Mouse (Mus musculus) cerebellum, adult 2 months (tissue): Measurements from ENCODE around the gene H6pd.

Experiments
- CTCF ChIP-seq: fragments of 200-500 bp; IDR thresholded peaks from 2 replicates; pipeline ENCODE4 v1.5.1; 2011; ENCODE audit warnings: low read depth, mild to moderate bottlenecking, control low read depth, low read length, moderate library complexity, borderline replicate concordance; ENCODE audit not compliant: insufficient read depth
- POLR2A ChIP-seq: fragments of 200-500 bp; IDR thresholded peaks from 2 replicates; pipeline ENCODE4 v1.6.1; 2011; ENCODE audit warnings: low read length, control low read depth, borderline replicate concordance; ENCODE audit not compliant: insufficient read depth

- TF ChIP-seq CTCF (no peak), POLR2A (no peak)
Observed at GRCm38 (mm10) chr4:150036094-150036493, 27.3 kb upstream of the H6pd start.
